Mouse (Mus musculus) midbrain, postnatal 0 days (tissue): ENCODE measurements around the gene Kcnk13. TPM values are rescaled to one million over a fixed set of nuclear protein-coding genes. Genes with fewer than 3 reads are reported as not detected.
A peak's percentile ranks its signal among the peaks of the same experiment; 100 is the strongest.

Experiments used
- ATAC-seq: fragments of 200-750 bp; cut with Nextera tagmentation; 2 replicates; pipeline ENCODE4 v1.8.0; 2017; ENCODE audit warnings: moderate number of reproducible peaks, mild to moderate bottlenecking, moderate TSS enrichment, moderate library complexity; ENCODE audit not compliant: low FRiP score
- DNase-seq: peaks from one replicate; pipeline ENCODE4 v3.0.0-alpha.2; 2015; ENCODE audit warnings: low spot score
- H3K27ac ChIP-seq: fragments of 300-500 bp; sonication (generic); 2 replicates; pipeline ENCODE4 v1.5.1; 2014; ENCODE audit warnings: low read depth, mild to moderate bottlenecking, low read length, mixed read lengths
- H3K27me3 ChIP-seq: fragments of 300-500 bp; sonication (generic); 2 replicates; pipeline ENCODE4 v1.6.1; 2014; ENCODE audit warnings: low read length, control low read depth, mixed read lengths; ENCODE audit not compliant: insufficient read depth
- H3K36me3 ChIP-seq: fragments of 300-500 bp; sonication (generic); 2 replicates; pipeline ENCODE4 v1.6.1; 2014; ENCODE audit warnings: low read length, control low read depth, mixed read lengths; ENCODE audit not compliant: insufficient read depth
- H3K4me1 ChIP-seq: fragments of 300-500 bp; sonication (generic); 2 replicates; pipeline ENCODE4 v1.6.1; 2014; ENCODE audit warnings: mild to moderate bottlenecking, control low read depth, antibody characterized with exemption, low read length, mixed read lengths; ENCODE audit not compliant: insufficient read depth
- H3K4me2 ChIP-seq: fragments of 300-500 bp; sonication (generic); 2 replicates; pipeline ENCODE4 v1.6.1; 2014; ENCODE audit warnings: low read depth, mild to moderate bottlenecking, low read length, mixed read lengths; ENCODE audit not compliant: poor library complexity, severe bottlenecking
- H3K4me3 ChIP-seq: fragments of 300-500 bp; sonication (generic); 2 replicates; pipeline ENCODE4 v1.5.1; 2014; ENCODE audit warnings: low read depth, mild to moderate bottlenecking, low read length, moderate library complexity
- H3K9ac ChIP-seq: fragments of 300-500 bp; sonication (generic); replicated peaks from 2 replicates; pipeline ENCODE4 v1.6.1; 2014; ENCODE audit warnings: mild to moderate bottlenecking, low read length, moderate library complexity, mixed read lengths; ENCODE audit not compliant: poor library complexity, severe bottlenecking
- H3K9me3 ChIP-seq: fragments of 300-500 bp; sonication (generic); 2 replicates; pipeline ENCODE4 v1.6.1; 2016; ENCODE audit warnings: low read length, control low read depth
- CTCF ChIP-seq: IDR thresholded peaks from 2 replicates; pipeline ENCODE4 v1.5.1; 2016; ENCODE audit warnings: antibody characterized with exemption, mild to moderate bottlenecking
- WGBS: fragments of 180-500 bp; shearing (Covaris S2); extraction: QIAGEN DNeasy Blood & Tissue Kit; methylation state at CpG from one replicate; pipeline ENCODE4 v1.1.7; 2014; 5-methylcytosine and 5-hydroxymethylcytosine counted together
- polyA plus RNA-seq: library from polyadenylated mRNA; unstranded; fragments of >200 nt; fragmentation: Nextera tagmentation; extraction: Ambion mirVana; gene quantifications from 2 replicates; pipeline ENCODE4 v1.2.1, GENCODE M21; 2015
- total RNA-seq: library from RNA; depleted of rRNA; stranded (reverse); fragments of >200 nt; gene quantifications from 2 replicates; pipeline ENCODE4 v1.2.3, GENCODE M21; 2014

Kcnk13 gene
- total and polyA plus RNA-seq, 2 experiments from 2014 or later, result 1.3 to 1.5 TPM

GRCm38 (mm10) chr12:100065109-100065508, 100.8 kb downstream of the Kcnk13 start:
- ATAC-seq (no peak), DNase-seq (no peak)
- Histone ChIP-seq H3K4me2 (no peak overlapping the region), H3K4me3 (no peak overlapping the region), H3K36me3 (no peaks in the 10 kb centered on the region), H3K9me3 (no peaks in the 10 kb centered on the region), H3K27ac (no peak overlapping the region), H3K4me1 (no peaks in the 10 kb centered on the region), H3K27me3 (no peaks in the 10 kb centered on the region), H3K9ac (no peak overlapping the region)
- no peak for TF ChIP-seq CTCF
- 71% methylated on average over 3 of the region's 3 CpGs for WGBS

GRCm38 (mm10) chr12:100067477-100067876, 103.2 kb downstream of the Kcnk13 start:
- ATAC-seq, result no peak
- no peaks in the 10 kb centered on the region for H3K9me3 ChIP-seq
- WGBS, result 97% methylated on average over 5 of the region's 5 CpGs
- no peak for TF ChIP-seq CTCF
- no peak overlapping the region for H3K27ac ChIP-seq
- no peaks in the 10 kb centered on the region for H3K4me1 ChIP-seq
- no peak overlapping the region for H3K9ac ChIP-seq
- no peaks in the 10 kb centered on the region for H3K36me3 ChIP-seq
- no peak overlapping the region for H3K4me3 ChIP-seq
- H3K4me2 ChIP-seq, result no peak overlapping the region
- DNase-seq, result no peak
- H3K27me3 ChIP-seq, result no peaks in the 10 kb centered on the region

DNA sequence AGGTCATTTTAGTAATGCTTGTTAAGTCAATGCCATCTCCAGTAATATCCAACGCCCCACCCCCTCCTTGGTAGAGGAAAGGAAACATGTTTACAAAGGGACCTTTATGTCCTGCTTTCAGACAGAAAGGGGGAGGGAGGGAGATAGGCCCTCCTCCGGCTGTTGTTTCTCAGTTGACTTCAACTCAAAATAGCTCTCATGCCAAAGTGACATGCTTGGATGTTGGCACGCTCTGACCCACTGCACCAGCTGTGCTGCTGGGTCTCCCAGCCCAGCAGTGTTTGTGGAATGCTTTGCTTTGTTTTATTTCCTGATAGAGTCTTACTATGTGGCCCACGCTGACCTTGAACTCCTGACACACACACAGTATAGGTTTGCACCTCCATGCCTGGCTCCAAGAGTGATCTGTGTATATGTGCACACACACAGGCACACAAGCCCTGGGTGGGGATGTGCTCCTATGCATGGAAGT, 108.9 kb downstream of the Kcnk13 start:
- DNase-seq, result peak; percentile 47
- H3K9me3 ChIP-seq, result no peaks in the 10 kb centered on the region
- no peak overlapping the region for H3K4me3 ChIP-seq
- H3K4me2 ChIP-seq, result no peak overlapping the region
- TF ChIP-seq CTCF, result no peak
- no peak overlapping the region for H3K9ac ChIP-seq
- H3K27ac ChIP-seq, result no peak overlapping the region
- no peaks in the 10 kb centered on the region for H3K4me1 ChIP-seq
- H3K36me3 ChIP-seq, result no peaks in the 10 kb centered on the region
- ATAC-seq, result no peak
- WGBS, result 71% methylated on average over 4 of the region's 4 CpGs
- no peaks in the 10 kb centered on the region for H3K27me3 ChIP-seq

- H3K4me1 ChIP-seq, result no peaks in the 10 kb centered on the region
- ATAC-seq (no peak), DNase-seq (peak; percentile 62)
- no peaks in the 10 kb centered on the region for H3K27me3 ChIP-seq
- no peak overlapping the region for H3K4me2 ChIP-seq
- H3K4me3 ChIP-seq, result no peak overlapping the region
- H3K27ac ChIP-seq, result no peak overlapping the region
- no peak for TF ChIP-seq CTCF
- H3K9me3 ChIP-seq, result no peaks in the 10 kb centered on the region
- H3K9ac ChIP-seq, result no peak overlapping the region
- WGBS, result 58% methylated on average over 4 of the region's 4 CpGs
- H3K36me3 ChIP-seq, result no peaks in the 10 kb centered on the region
Measured at GRCm38 (mm10) chr12:100075715-100076114, 111.4 kb downstream of the Kcnk13 start.

DNA sequence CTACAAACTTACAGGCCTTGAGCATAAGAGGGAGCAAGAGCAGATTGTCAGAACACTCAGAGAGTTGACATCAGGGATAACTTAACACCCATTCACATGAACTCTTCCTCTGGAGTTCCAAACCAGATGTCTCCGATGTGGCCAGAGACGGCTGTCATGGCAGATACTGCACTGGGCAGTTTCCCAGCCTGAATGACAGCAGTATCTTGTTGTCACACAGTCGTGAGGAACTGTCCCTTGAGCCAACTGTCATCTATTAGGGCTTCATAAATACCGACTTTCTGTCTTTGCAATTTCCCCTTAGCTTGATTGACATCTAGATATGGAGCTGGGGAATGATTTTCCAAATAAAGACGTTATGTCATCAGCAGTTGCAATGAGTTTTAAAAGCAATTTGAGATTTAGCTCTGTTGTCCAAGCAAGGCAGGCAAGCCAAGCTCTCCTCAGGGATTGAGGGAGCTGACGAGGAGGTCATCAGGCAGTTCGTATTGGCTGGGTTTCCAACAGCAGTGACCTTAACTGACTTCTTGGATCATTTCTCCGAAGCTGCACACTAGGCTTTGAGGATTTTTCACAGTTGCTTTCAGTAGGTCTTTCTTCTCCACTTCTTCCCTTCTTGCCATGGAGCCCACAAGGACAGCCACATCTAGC, 115.5 kb downstream of the Kcnk13 start:
- H3K4me1 ChIP-seq, result no peaks in the 10 kb centered on the region
- H3K9me3 ChIP-seq, result no peaks in the 10 kb centered on the region
- no peak overlapping the region for H3K27ac ChIP-seq
- H3K4me3 ChIP-seq, result no peak overlapping the region
- no peak overlapping the region for H3K9ac ChIP-seq
- TF ChIP-seq CTCF, result no peak
- H3K27me3 ChIP-seq, result no peaks in the 10 kb centered on the region
- DNase-seq, result no peak
- no peak overlapping the region for H3K4me2 ChIP-seq
- no peaks in the 10 kb centered on the region for H3K36me3 ChIP-seq
- 81% methylated on average over 8 of the region's 8 CpGs for WGBS
- ATAC-seq, result no peak

DNA sequence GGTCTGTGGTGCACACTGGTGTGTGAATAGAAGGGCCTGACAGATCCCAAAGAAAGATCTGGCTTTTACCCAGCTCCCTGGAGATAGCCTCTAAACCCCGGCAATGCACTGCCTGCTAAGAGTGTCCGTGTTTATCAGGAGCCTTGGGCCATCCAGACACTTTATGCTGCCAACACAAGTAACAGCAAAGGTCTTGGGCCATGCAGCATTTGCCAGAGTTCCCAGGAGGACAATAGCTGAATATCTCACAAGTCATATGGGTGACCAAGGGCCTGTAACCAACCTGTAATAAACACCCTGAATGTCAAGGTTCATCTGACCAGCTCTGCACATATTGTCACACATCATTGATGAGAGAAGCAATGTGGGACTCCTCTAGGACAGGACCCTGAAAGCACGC, 123.7 kb downstream of the Kcnk13 start:
- no peaks in the 10 kb centered on the region for H3K4me1 ChIP-seq
- TF ChIP-seq CTCF, result no peak
- ATAC-seq (no peak), DNase-seq (no peak)
- H3K36me3 ChIP-seq, result no peaks in the 10 kb centered on the region
- 77% methylated on average over 3 of the region's 3 CpGs for WGBS
- no peak overlapping the region for H3K27ac ChIP-seq
- no peak overlapping the region for H3K9ac ChIP-seq
- H3K27me3 ChIP-seq, result no peaks in the 10 kb centered on the region
- H3K4me3 ChIP-seq, result no peak overlapping the region
- no peak overlapping the region for H3K4me2 ChIP-seq
- H3K9me3 ChIP-seq, result no peaks in the 10 kb centered on the region
